Comparison of ENCODE assay signal across 8 mouse cellular contexts in genomic region chr11:76945386-76946202, GRCm38 (mm10). TPM values are rescaled to one million over a fixed set of nuclear protein-coding genes. Genes with fewer than 3 reads are reported as not detected.
DNase-seq lines count a peak whose midpoint lies in the region; ATAC-seq lines count a peak whose summit lies in the region.

No protein-coding gene starts in this region.

- H3K4me3 ChIP-seq in hindbrain, embryonic 12.5 days: peak overlapping the region; percentile 83

- peak overlapping the region; percentile 72 for H3K27ac ChIP-seq in hindbrain, embryonic 12.5 days

- under 1% methylated on average over 57 of the region's 58 CpGs for WGBS in hindbrain, embryonic 12.5 days

- H3K4me2 ChIP-seq in hindbrain, embryonic 12.5 days (replicated peaks): peak overlapping the region; percentile 86

- ATAC-seq in hindbrain, embryonic 12.5 days (ENCODE audit: low FRiP score): peak; percentile 89

- 0 out of 2 replicates have a peak, but pooled peaks cover 3% of the 10 kb centered on the region for H3K36me3 ChIP-seq in hindbrain, embryonic 12.5 days

- H3K9me3 ChIP-seq in hindbrain, embryonic 12.5 days (replicated peaks): no peaks in the 10 kb centered on the region

- peak; percentile 87 for DNase-seq in MN1 (ENCODE audit: low spot score)
- peak; percentile 92 for DNase-seq in cerebellum, adult 9-10 months
- DNase-seq in frontal cortex, adult 2 months (ENCODE audit: extremely low spot score in 1 of 2, low spot score in 1 of 2): peak; percentile 72 to 94
- peak; percentile 91 to 94 for DNase-seq in layer of hippocampus, postnatal 14 days (ENCODE audit: low spot score in 2 of 2)
- DNase-seq in lung, postnatal 14 days: peak; percentile 95
- DNase-seq in retina, adult 2 months (ENCODE audit: low read depth, low spot score): peak; percentile 83
- DNase-seq in thymus, postnatal 36 days: peak; percentile 94 to 96

- no peaks in the 10 kb centered on the region for H3K27me3 ChIP-seq in hindbrain, embryonic 12.5 days

- peak overlapping the region; percentile 89 for H3K9ac ChIP-seq in hindbrain, embryonic 12.5 days

- H3K4me1 ChIP-seq in hindbrain, embryonic 12.5 days: peaks cover 10% of the 10 kb centered on the region

RNA-seq across cellular contexts. Expression of gene Blmh, which starts 21.0 kb away (rescaled TPM):
- 39.8 and 41.7 TPM in 2 replicates for polyA plus RNA-seq in frontal cortex, adult 2 months (2012; rRNA removed)
- 168 and 186 TPM in 2 replicates for polyA plus RNA-seq in hindbrain, embryonic 12.5 days (2016; fragmentation: Nextera tagmentation; extraction: Ambion mirVana)
- 10 to 100 TPM; 68.5 to 69.9 TPM for total RNA-seq in layer of hippocampus, postnatal 14 days (2021)

RNA-seq across cellular contexts. Expression of gene Tmigd1, which starts 43.6 kb away (rescaled TPM):
- polyA plus RNA-seq in frontal cortex, adult 2 months (2012; rRNA removed): 0.11 TPM in 1 of 2 replicates, not detected in the other
- polyA plus RNA-seq in hindbrain, embryonic 12.5 days (2016; fragmentation: Nextera tagmentation; extraction: Ambion mirVana): 0.21 TPM in 1 of 2 replicates, not detected in the other
- total RNA-seq in layer of hippocampus, postnatal 14 days (2021): not detected

RNA-seq across cellular contexts. Expression of gene Slc6a4, which starts 52.8 kb away (rescaled TPM):
- polyA plus RNA-seq in frontal cortex, adult 2 months (2012; rRNA removed): 0.19 and 0.20 TPM in 2 replicates
- polyA plus RNA-seq in hindbrain, embryonic 12.5 days (2016; fragmentation: Nextera tagmentation; extraction: Ambion mirVana): 4.3 and 4.4 TPM in 2 replicates
- under 1 TPM in 1 of 2 experiments, not detected in 1; 0.37 TPM for total RNA-seq in layer of hippocampus, postnatal 14 days (2021)

Comparison
In these comparisons a context has a peak if more than half of its experiments do, and no peak if none do; other contexts are left out.
1. Peak in every context shown above with its lines: DNase-seq, ATAC-seq, H3K4me3 ChIP-seq and H3K27ac ChIP-seq.